Mouse (Mus musculus): ENCODE data around the gene Notum. TPM values are rescaled to one million over a fixed set of nuclear protein-coding genes. Genes with fewer than 3 reads are reported as not detected.

The Notum gene
- polyA plus RNA-seq (2016; fragmentation: Nextera tagmentation; extraction: Ambion mirVana), result 0.57 and 0.75 TPM in 2 replicates

DNA sequence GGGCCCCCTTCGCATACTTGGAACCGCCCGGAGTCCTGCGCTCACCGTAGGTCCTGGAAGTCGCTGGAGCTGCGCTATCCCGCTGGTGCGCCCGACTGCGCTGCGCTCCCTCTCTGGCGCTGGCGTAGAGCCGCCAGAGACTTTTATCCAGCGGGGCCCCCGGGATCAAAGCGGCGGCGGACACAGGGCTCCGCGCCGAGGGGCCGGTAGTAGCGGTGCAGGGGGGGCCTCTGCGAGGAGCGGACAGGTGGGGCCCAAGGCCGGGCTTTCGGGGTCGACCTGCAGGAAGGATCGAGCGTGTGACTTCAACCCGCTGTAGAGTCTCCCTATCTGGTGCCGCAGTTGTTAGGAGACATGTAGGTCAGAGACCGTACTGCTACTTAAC is at the start of gene Notum:
Notum (minus strand) TSS at position 100 of the 385 bp plus-strand sequence.
- DNase-seq (ENCODE audit: extremely low spot score, low spot score), result peak; percentile 28
- under 1% methylated on average over 35 of the region's 35 CpGs for WGBS

DNA sequence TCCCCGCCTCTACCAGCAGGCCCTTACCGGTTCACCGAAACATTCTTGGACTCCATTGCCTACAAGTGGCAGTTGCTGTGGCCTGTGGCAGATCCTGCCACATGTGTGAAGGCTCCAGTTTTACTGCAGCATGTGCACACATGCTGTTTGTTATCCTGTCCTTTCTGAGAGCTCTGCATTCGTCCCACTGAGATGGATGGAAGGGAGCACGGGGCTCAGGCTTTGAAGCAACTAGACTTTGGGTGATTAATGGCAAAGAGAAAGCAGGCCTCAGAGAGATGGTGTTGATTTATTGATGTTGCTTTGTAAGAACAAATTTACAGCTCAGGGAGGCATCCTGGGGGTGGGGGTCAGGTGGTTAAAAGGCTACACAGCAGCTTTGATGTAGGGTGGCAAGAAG is 49.7 kb upstream of the Notum start:
- Histone ChIP-seq H3K4me3 (no peak overlapping the region), H3K9me3 (no peaks in the 10 kb centered on the region), H3K27me3 (ENCODE audit: poor library complexity, severe bottlenecking) (peaks cover 23% of the 10 kb centered on the region), H3K4me1 (peaks cover 76% of the 10 kb centered on the region), H3K27ac (no peak overlapping the region), H3K36me3 (replicated peaks) (peaks cover 40% of the 10 kb centered on the region)
- WGBS, result 89% methylated on average over 5 of the region's 5 CpGs
- no peak for DNase-seq (ENCODE audit: extremely low spot score, low spot score)

More for the DNA sequence above, at the start of gene Notum:
- H3K4me3 ChIP-seq, result peak within 1 kb of the TSS; percentile 53
- H3K9me3 ChIP-seq, result no peaks in the 10 kb centered on the region
- peaks cover 97% of the 10 kb centered on the region for H3K27me3 ChIP-seq (ENCODE audit: poor library complexity, severe bottlenecking)
- peak within 1 kb of the TSS; percentile 65 for H3K27ac ChIP-seq
- no peaks in the 10 kb centered on the region for H3K36me3 ChIP-seq (replicated peaks)
- H3K4me1 ChIP-seq, result peaks cover 45% of the 10 kb centered on the region

DNA sequence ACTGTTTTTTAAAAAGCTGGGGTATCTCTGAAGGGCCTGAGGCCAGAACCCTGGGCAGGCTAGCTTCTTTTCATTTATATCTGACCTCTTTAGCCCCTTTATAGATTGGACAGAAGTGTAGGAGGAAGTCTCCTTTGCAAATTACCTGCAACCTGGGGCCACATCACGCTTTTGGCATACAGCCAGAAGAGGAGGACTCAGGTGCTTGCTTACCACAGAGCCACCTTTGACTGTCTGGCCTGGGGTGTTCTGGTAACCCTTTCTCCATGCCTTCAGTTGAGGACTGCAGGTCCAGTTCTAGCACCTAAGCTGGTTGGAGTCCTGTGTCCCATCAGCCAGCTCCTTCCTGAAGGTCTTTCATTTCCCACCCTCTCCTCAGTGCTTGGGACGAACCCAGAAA is 48.6 kb upstream of the Notum start:
- Histone ChIP-seq H3K27me3 (ENCODE audit: poor library complexity, severe bottlenecking) (peaks cover 32% of the 10 kb centered on the region), H3K4me1 (peaks cover 76% of the 10 kb centered on the region), H3K36me3 (replicated peaks) (peaks cover 36% of the 10 kb centered on the region), H3K4me3 (no peak overlapping the region), H3K9me3 (no peaks in the 10 kb centered on the region), H3K27ac (no peak overlapping the region)
- DNase-seq (ENCODE audit: extremely low spot score, low spot score), result no peak
- WGBS, result 88% methylated on average over 2 of the region's 2 CpGs

DNA sequence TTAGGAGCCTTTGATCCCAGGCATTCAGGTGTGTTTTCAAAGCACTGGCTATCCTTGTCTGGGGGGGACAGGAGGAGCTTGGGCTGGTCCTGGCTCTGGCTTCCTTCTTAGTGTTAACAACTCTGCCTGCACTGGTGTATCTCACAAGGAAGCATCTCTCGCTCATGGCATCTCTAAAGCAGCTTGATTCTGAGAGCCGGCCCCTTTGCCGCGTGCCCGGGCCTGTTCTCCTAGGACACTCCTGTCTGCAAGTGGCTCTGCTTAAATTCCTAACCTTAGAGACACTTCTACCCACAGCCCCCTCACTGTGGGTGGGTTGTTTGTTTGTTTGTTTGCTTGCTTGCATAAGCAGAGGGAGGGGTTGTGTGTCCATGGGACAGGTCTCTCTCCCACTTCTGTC is 47.0 kb upstream of the Notum start:
- 38% methylated on average over 5 of the region's 5 CpGs for WGBS

DNA sequence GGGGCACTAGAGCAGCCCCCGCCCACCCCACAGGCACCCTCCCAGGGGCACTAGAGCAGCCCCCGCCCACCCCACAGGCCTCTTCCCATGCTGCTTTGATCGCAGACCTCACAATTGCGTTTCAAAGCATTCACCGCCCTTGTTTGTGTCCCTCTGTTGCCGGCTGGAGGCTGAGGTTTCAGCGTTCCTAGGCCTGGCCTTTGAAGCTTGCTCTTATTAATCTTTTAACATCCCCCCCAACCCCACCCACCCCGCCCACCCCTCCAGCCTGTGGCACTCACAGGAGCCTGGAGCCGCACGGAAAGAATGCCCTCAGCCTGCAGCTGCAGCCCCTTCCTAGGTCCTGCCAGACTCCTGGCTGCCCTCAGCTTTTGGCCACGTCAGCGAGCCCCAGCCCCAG is 46.2 kb upstream of the Notum start:
- no peaks in the 10 kb centered on the region for H3K9me3 ChIP-seq
- DNase-seq (ENCODE audit: extremely low spot score, low spot score), result peak; percentile 43
- peaks cover 70% of the 10 kb centered on the region for H3K4me1 ChIP-seq
- H3K27ac ChIP-seq, result peak overlapping the region; percentile 86
- H3K36me3 ChIP-seq (replicated peaks), result peaks cover 56% of the 10 kb centered on the region
- H3K27me3 ChIP-seq (ENCODE audit: poor library complexity, severe bottlenecking), result peaks cover 32% of the 10 kb centered on the region
- 3% methylated on average over 12 of the region's 12 CpGs for WGBS
- peak overlapping the region; percentile 36 for H3K4me3 ChIP-seq

More for the DNA sequence above, 47.0 kb upstream of the Notum start:
- peaks cover 78% of the 10 kb centered on the region for H3K4me1 ChIP-seq
- peaks cover 32% of the 10 kb centered on the region for H3K27me3 ChIP-seq (ENCODE audit: poor library complexity, severe bottlenecking)
- H3K9me3 ChIP-seq, result no peaks in the 10 kb centered on the region
- peak overlapping the region; percentile 36 for H3K4me3 ChIP-seq
- peak overlapping the region; percentile 86 for H3K27ac ChIP-seq
- DNase-seq (ENCODE audit: extremely low spot score, low spot score), result no peak
- peaks cover 50% of the 10 kb centered on the region for H3K36me3 ChIP-seq (replicated peaks)

DNA sequence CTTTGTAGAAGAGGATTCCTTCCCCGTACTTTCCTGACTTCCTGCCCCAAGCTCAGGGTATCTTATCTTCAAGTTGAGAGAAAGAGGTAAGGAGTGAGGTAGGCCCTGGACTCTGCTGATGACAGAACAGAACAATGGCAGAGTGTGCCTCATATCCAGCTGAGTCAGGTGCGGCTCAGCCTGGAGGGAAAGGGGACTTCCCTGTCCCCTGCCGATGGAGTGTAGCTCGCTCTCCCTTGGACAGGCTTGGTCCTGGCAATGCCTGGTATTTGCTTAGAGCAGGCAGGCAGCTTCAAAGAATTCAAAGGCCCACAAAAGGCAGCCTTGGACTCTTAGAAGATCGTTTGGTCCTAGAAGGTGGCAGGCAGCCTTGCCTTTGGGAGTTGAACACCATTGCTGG is 45.1 kb upstream of the Notum start:
- 66% methylated on average over 5 of the region's 5 CpGs for WGBS
- Histone ChIP-seq H3K27ac (peak overlapping the region; percentile 86), H3K36me3 (replicated peaks) (peaks cover 64% of the 10 kb centered on the region), H3K4me1 (peaks cover 64% of the 10 kb centered on the region), H3K9me3 (no peaks in the 10 kb centered on the region), H3K4me3 (0 out of 2 replicates have a peak overlapping the region, but pooled peaks have one; percentile 36), H3K27me3 (ENCODE audit: poor library complexity, severe bottlenecking) (peaks cover 32% of the 10 kb centered on the region)
- no peak for DNase-seq (ENCODE audit: extremely low spot score, low spot score)

DNA sequence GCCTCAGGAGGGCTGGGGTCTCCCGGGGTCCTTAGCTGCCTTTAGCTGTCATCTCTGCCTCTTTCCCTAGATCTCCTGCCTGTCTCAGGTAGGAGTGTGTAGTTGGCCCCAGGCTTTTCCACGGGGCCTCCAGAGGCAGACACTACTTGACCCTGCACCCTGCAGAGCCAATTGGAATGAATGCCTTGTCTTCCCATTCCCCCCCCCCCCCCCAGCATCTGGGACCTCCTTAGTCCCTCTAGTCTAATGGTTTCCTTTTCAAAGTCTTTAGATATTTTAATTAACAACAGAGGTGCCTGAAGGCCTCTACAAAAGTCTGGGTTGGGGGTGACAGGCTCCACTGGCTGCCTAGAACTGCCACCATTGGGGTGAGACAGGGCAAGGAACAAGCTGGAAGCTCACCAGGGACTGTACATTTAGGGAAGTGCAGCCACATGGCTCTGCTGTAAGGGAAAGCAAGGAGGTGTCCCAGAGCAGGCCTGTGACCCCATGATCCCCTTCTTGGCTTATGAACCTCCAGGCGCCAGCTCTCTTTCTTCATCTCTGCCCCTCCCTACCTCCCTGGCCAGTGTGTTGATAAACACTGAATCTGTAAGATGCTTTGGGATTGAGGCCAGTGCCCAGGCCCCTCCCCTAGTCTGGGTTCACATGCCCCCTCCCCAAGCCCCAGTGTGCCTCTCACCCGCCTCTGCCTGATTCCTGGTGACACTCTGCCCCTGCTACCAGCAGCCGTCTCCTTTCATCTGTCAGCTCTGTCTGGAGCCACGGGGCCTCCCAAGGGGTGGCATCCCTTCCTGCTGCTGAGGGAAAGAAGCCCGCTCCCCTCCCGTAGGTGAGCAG is 43.7 kb upstream of the Notum start:
- WGBS, result 20% methylated on average over 8 of the region's 8 CpGs
- no peak for DNase-seq (ENCODE audit: extremely low spot score, low spot score)
- Histone ChIP-seq H3K27ac (peak overlapping the region; percentile 86), H3K4me1 (peaks cover 64% of the 10 kb centered on the region), H3K9me3 (no peaks in the 10 kb centered on the region), H3K27me3 (ENCODE audit: poor library complexity, severe bottlenecking) (peaks cover 32% of the 10 kb centered on the region), H3K4me3 (peak overlapping the region; percentile 21; the same call in 1 of the 2 replicates), H3K36me3 (replicated peaks) (peaks cover 64% of the 10 kb centered on the region)

DNA sequence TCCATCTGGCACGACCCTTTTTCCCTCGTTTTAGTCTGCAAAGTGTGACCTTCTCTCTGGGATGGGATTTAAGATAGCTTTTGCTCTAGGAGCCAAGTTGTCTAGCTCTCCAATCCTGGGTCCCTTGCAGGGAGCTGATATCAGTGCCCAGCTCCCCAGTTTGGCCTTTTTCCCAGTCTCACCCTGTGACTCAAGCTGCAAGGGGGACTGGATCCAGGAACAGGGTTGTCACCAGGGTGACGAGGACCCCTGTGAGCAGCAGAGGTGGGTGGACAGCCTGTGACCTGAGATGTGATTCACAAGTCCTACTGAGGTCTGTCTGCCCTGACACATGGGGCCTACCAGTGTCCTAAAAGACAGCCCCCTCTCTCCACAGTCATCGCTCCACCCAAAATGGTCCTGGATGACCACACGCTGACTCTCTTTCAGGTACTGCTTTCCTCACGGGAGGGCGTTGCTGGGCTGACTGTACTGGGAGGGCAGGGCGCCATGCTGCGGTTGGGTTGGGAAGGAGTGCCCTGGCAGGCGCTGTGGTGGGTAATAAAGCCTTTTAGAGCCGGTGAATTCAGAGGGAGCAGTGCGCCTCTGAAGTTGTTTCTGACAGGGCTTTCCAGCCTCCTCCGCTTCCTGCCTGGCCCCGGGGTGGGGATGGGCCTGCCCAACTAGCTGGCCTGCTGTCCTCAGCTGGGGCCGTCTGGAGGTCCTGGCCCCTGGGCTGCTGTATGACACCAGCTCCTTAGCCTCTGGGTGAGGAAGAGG is 42.9 kb upstream of the Notum start:
- Histone ChIP-seq H3K9me3 (no peaks in the 10 kb centered on the region), H3K36me3 (replicated peaks) (peaks cover 64% of the 10 kb centered on the region), H3K4me1 (peaks cover 58% of the 10 kb centered on the region), H3K4me3 (peak overlapping the region; percentile 21; the same call in 1 of the 2 replicates), H3K27me3 (ENCODE audit: poor library complexity, severe bottlenecking) (peaks cover 30% of the 10 kb centered on the region), H3K27ac (peak overlapping the region; percentile 86)
- 41% methylated on average over 15 of the region's 15 CpGs for WGBS
- DNase-seq (ENCODE audit: extremely low spot score, low spot score), result no peak

DNA sequence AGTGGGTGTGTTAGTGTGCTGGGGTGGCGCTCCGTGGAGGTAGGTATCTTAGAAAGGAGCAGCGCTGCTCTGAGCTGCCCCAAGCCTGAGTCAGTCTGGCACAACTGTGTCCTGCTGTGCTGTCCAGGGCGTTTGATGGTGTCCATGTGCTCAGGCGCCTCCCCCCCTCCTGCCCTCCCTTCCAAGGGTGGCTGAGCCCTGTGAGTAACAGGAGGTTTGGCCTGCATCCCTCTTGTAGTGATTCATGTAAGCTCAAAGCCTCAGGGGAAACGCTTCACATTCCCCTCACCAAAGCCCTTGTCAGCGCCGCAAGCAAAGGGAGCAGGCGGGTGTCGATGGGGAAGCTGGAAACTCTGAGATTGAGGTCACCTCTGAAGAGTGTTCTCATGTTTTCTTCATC is 36.8 kb upstream of the Notum start:
- Histone ChIP-seq H3K4me3 (no peak overlapping the region), H3K4me1 (peaks cover 32% of the 10 kb centered on the region), H3K9me3 (peaks cover 6% of the 10 kb centered on the region; the same call in 1 of the 2 replicates), H3K27ac (0 out of 2 replicates have a peak overlapping the region, but pooled peaks have one; percentile 13), H3K36me3 (replicated peaks) (peaks cover 95% of the 10 kb centered on the region), H3K27me3 (ENCODE audit: poor library complexity, severe bottlenecking) (no peaks in the 10 kb centered on the region)
- WGBS, result 72% methylated on average over 10 of the region's 10 CpGs
- no peak for DNase-seq (ENCODE audit: extremely low spot score, low spot score)

DNA sequence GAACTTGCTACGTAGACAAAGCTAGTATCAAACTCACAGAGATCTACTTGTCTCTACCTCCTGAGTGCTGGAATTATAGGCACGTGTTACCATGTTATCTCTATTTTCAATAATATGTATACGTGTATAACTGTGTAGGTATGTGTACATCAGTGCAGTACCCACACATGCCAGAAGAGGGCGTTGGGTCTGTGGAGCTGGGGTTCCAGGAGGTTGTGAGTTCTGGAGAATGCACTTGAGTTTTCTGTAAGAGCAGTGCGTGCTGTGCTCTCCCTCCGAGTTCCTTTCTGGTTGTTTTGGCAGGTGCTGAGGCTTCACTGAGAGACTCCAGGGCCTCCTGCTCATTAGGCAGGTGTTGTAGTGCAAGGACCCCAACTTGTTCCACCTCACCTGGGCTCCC is 35.6 kb upstream of the Notum start:
- Histone ChIP-seq H3K27ac (0 out of 2 replicates have a peak overlapping the region, but pooled peaks have one; percentile 83), H3K36me3 (replicated peaks) (peaks cover 97% of the 10 kb centered on the region), H3K9me3 (peaks cover 6% of the 10 kb centered on the region; the same call in 1 of the 2 replicates), H3K4me3 (no peak overlapping the region), H3K27me3 (ENCODE audit: poor library complexity, severe bottlenecking) (no peaks in the 10 kb centered on the region), H3K4me1 (peaks cover 32% of the 10 kb centered on the region)
- no peak for DNase-seq (ENCODE audit: extremely low spot score, low spot score)
- WGBS, result 86% methylated on average over 6 of the region's 6 CpGs

DNA sequence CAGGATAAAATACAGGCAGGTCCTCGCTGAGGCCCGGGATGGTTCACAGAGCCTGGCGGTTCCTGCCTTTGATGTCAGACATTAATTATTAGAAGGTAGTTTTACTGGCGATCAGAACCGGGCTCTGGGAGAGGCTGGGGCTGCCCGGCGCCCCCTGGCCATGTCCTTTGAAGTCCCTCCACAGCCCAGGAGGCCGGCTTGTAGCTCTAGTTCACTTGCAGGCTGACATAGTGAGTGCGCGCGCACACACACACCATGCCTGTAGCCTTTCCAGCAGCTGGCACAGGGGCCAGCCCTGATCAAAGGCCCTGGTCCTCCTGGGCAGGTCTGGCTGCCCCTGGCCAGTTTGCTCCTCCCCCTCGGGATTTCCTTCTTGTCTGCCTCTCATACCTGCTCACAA is 34.7 kb upstream of the Notum start:
- H3K4me1 ChIP-seq, result peaks cover 32% of the 10 kb centered on the region
- peaks cover 6% of the 10 kb centered on the region; the same call in 1 of the 2 replicates for H3K9me3 ChIP-seq
- no peaks in the 10 kb centered on the region for H3K27me3 ChIP-seq (ENCODE audit: poor library complexity, severe bottlenecking)
- no peak for DNase-seq (ENCODE audit: extremely low spot score, low spot score)
- H3K27ac ChIP-seq, result peak overlapping the region; percentile 83
- peaks cover 95% of the 10 kb centered on the region for H3K36me3 ChIP-seq (replicated peaks)
- H3K4me3 ChIP-seq, result peak overlapping the region; percentile 5; the same call in 1 of the 2 replicates
- WGBS, result 73% methylated on average over 12 of the region's 12 CpGs

DNA sequence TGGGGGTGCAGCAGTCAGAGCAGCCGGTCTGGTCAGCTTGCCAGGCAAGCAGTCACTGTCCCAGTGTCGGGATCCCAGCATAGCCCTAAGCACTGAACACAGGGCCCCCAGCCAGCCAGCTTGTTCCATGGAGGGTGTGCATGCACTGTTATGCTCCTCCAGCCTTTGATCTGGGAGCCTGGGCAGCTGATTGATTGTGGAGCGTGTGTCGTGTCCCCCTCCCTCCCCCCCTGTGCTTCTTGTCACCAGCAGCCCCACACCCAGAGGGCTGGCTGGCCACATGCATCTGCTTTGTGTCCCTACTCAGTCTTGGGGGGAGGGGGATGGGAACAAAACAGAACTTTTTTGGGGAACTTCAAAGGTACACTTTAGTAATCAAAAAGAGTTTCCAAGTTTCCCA is 34.2 kb upstream of the Notum start:
- Histone ChIP-seq H3K27me3 (ENCODE audit: poor library complexity, severe bottlenecking) (no peaks in the 10 kb centered on the region), H3K4me3 (0 out of 2 replicates have a peak overlapping the region, but pooled peaks have one; percentile 2), H3K36me3 (replicated peaks) (peaks cover 95% of the 10 kb centered on the region), H3K27ac (peak overlapping the region; percentile 83), H3K9me3 (peaks cover 6% of the 10 kb centered on the region; the same call in 1 of the 2 replicates), H3K4me1 (peaks cover 32% of the 10 kb centered on the region)
- no peak for DNase-seq (ENCODE audit: extremely low spot score, low spot score)
- 55% methylated on average over 4 of the region's 4 CpGs for WGBS
